Mouse (Mus musculus) liver, embryonic 16.5 days (tissue): ENCODE measurements around the gene Slc5a10. TPM values are rescaled to one million over a fixed set of nuclear protein-coding genes. Genes with fewer than 3 reads are reported as not detected.

Experiments used
- ATAC-seq: fragments of 200-750 bp; cut with Nextera tagmentation; 2 replicates; pipeline ENCODE4 v1.8.0; 2017; ENCODE audit warnings: low read depth, mild to moderate bottlenecking, moderate number of reproducible peaks, moderate library complexity
- H3K27ac ChIP-seq: fragments of 300-500 bp; sonication (generic); 2 replicates; pipeline ENCODE4 v1.5.1; 2014; ENCODE audit warnings: mild to moderate bottlenecking, low read length
- H3K27me3 ChIP-seq: fragments of 300-500 bp; sonication (generic); 2 replicates; pipeline ENCODE4 v1.6.1; 2014; ENCODE audit warnings: low read depth, low read length, mixed read lengths; ENCODE audit not compliant: control insufficient read depth, insufficient read depth
- H3K36me3 ChIP-seq: fragments of 300-500 bp; sonication (generic); 2 replicates; pipeline ENCODE4 v1.6.1; 2014; ENCODE audit warnings: mild to moderate bottlenecking; ENCODE audit not compliant: control insufficient read depth, insufficient read depth
- H3K4me1 ChIP-seq: fragments of 300-500 bp; sonication (generic); 2 replicates; pipeline ENCODE4 v1.6.1; 2014; ENCODE audit warnings: low read depth, low read length, mixed read lengths; ENCODE audit not compliant: control insufficient read depth
- H3K4me2 ChIP-seq: fragments of 300-500 bp; sonication (generic); 2 replicates; pipeline ENCODE4 v1.6.1; 2014; ENCODE audit warnings: low read depth, low read length, mixed read lengths
- H3K4me3 ChIP-seq: fragments of 300-500 bp; sonication (generic); 2 replicates; pipeline ENCODE4 v1.5.1; 2014; ENCODE audit warnings: low read depth, mild to moderate bottlenecking, low read length
- H3K9ac ChIP-seq: fragments of 300-500 bp; sonication (generic); 2 replicates; pipeline ENCODE4 v1.6.1; 2014; ENCODE audit warnings: low read depth, low read length
- H3K9me3 ChIP-seq: fragments of 300-500 bp; sonication (generic); replicated peaks from 2 replicates; pipeline ENCODE4 v1.6.1; 2016; ENCODE audit warnings: low read length; ENCODE audit not compliant: control insufficient read depth
- WGBS: fragments of 180-500 bp; shearing (Covaris S2); extraction: QIAGEN DNeasy Blood & Tissue Kit; methylation state at CpG from one replicate; pipeline ENCODE4 v1.1.7; 2014; ENCODE audit not compliant: insufficient replicate concordance; 5-methylcytosine and 5-hydroxymethylcytosine counted together
- polyA plus RNA-seq: library from polyadenylated mRNA; unstranded; fragments of >200 nt; fragmentation: Nextera tagmentation; extraction: Ambion mirVana; gene quantifications from 2 replicates; pipeline ENCODE4 v1.2.1, GENCODE M21; 2015

Slc5a10 gene
- polyA plus RNA-seq, 1 experiment from 2014 or later: not detected

- ATAC-seq: no peak
- no peaks in the 10 kb centered on the region for H3K9me3 ChIP-seq
- H3K36me3 ChIP-seq: no peaks in the 10 kb centered on the region
- H3K27ac ChIP-seq: no peak overlapping the region
- no peaks in the 10 kb centered on the region for H3K4me1 ChIP-seq
- no peaks in the 10 kb centered on the region for H3K27me3 ChIP-seq
- H3K9ac ChIP-seq: no peak overlapping the region
- no peak overlapping the region for H3K4me3 ChIP-seq
- 62% methylated on average over 9 of the region's 9 CpGs for WGBS
- H3K4me2 ChIP-seq: no peak overlapping the region
Measured at GRCm38 (mm10) chr11:61650470-61651265, 70.0 kb downstream of the Slc5a10 start.

- Histone ChIP-seq H3K4me1 (no peaks in the 10 kb centered on the region), H3K36me3 (no peaks in the 10 kb centered on the region), H3K27ac (no peak overlapping the region), H3K9me3 (no peaks in the 10 kb centered on the region), H3K4me3 (no peak overlapping the region), H3K9ac (no peak overlapping the region), H3K4me2 (no peak overlapping the region), H3K27me3 (no peaks in the 10 kb centered on the region)
- 65% methylated on average over 4 of the region's 4 CpGs for whole genome bisulfite sequencing
- no peak for ATAC-seq
Measured at GRCm38 (mm10) chr11:61649626-61650025, 71.0 kb downstream of the Slc5a10 start.

- H3K4me1 ChIP-seq: no peaks in the 10 kb centered on the region
- 65% methylated on average over 5 of the region's 5 CpGs for WGBS
- H3K27ac ChIP-seq: no peak overlapping the region
- no peak overlapping the region for H3K4me3 ChIP-seq
- H3K36me3 ChIP-seq: no peaks in the 10 kb centered on the region
- H3K9ac ChIP-seq: no peak overlapping the region
- H3K4me2 ChIP-seq: no peak overlapping the region
- no peaks in the 10 kb centered on the region for H3K9me3 ChIP-seq
- no peaks in the 10 kb centered on the region for H3K27me3 ChIP-seq
- no peak for ATAC-seq
Measured at GRCm38 (mm10) chr11:61649163-61649580, 71.5 kb downstream of the Slc5a10 start.

- Histone ChIP-seq H3K4me2 (no peak overlapping the region), H3K9ac (no peak overlapping the region), H3K4me1 (no peaks in the 10 kb centered on the region), H3K9me3 (no peaks in the 10 kb centered on the region), H3K27ac (no peak overlapping the region), H3K4me3 (no peak overlapping the region), H3K36me3 (no peaks in the 10 kb centered on the region), H3K27me3 (no peaks in the 10 kb centered on the region)
- ATAC-seq: no peak
- WGBS: 49% methylated on average over 7 of the region's 7 CpGs
Measured at GRCm38 (mm10) chr11:61648749-61649115, 71.9 kb downstream of the Slc5a10 start.

GRCm38 (mm10) chr11:61647956-61648748, 72.5 kb downstream of the Slc5a10 start:
- 43% methylated on average over 6 of the region's 6 CpGs for WGBS
- Histone ChIP-seq H3K9me3 (no peaks in the 10 kb centered on the region), H3K4me2 (no peak overlapping the region), H3K36me3 (no peaks in the 10 kb centered on the region), H3K27me3 (no peaks in the 10 kb centered on the region), H3K4me1 (no peaks in the 10 kb centered on the region; the same call in 1 of the 2 replicates), H3K9ac (no peak overlapping the region), H3K4me3 (no peak overlapping the region), H3K27ac (no peak overlapping the region)
- no peak for ATAC-seq

GRCm38 (mm10) chr11:61647110-61647910, 73.3 kb downstream of the Slc5a10 start:
- no peak for ATAC-seq
- H3K4me2 ChIP-seq: no peak overlapping the region
- H3K36me3 ChIP-seq: no peaks in the 10 kb centered on the region
- no peaks in the 10 kb centered on the region for H3K27me3 ChIP-seq
- 29% methylated on average over 10 of the region's 10 CpGs for WGBS
- no peak overlapping the region for H3K27ac ChIP-seq
- no peaks in the 10 kb centered on the region for H3K9me3 ChIP-seq
- H3K9ac ChIP-seq: no peak overlapping the region
- H3K4me1 ChIP-seq: no peaks in the 10 kb centered on the region; the same call in 1 of the 2 replicates
- no peak overlapping the region for H3K4me3 ChIP-seq

- Histone ChIP-seq H3K27ac (no peak overlapping the region), H3K4me3 (no peak overlapping the region), H3K4me2 (no peak overlapping the region), H3K9ac (no peak overlapping the region), H3K36me3 (no peaks in the 10 kb centered on the region), H3K9me3 (no peaks in the 10 kb centered on the region), H3K4me1 (no peaks in the 10 kb centered on the region; the same call in 1 of the 2 replicates), H3K27me3 (no peaks in the 10 kb centered on the region)
- ATAC-seq: no peak
- 33% methylated on average over 2 of the region's 2 CpGs for WGBS
Measured at GRCm38 (mm10) chr11:61646499-61647039, 74.1 kb downstream of the Slc5a10 start.

GRCm38 (mm10) chr11:61645357-61645857, 75.2 kb downstream of the Slc5a10 start:
- Histone ChIP-seq H3K4me2 (no peak overlapping the region), H3K9ac (no peak overlapping the region), H3K27me3 (no peaks in the 10 kb centered on the region), H3K27ac (no peak overlapping the region), H3K4me1 (no peaks in the 10 kb centered on the region; the same call in 1 of the 2 replicates), H3K9me3 (no peaks in the 10 kb centered on the region), H3K4me3 (no peak overlapping the region), H3K36me3 (no peaks in the 10 kb centered on the region)
- ATAC-seq: no peak
- 49% methylated on average over 5 of the region's 5 CpGs for WGBS
